Mouse (Mus musculus): ENCODE results near the gene B230104I21Rik. TPM values are rescaled to one million over a fixed set of nuclear protein-coding genes. Genes with fewer than 3 reads are reported as not detected.

The B230104I21Rik gene
- total RNA-seq, 2 experiments from 2014 or later: not detected

GRCm38 (mm10) chr4:154346731-154347522 lies 11.0 kb downstream of the B230104I21Rik start:
- no peak for DNase-seq (ENCODE audit: low spot score in 2 of 2)

GRCm38 (mm10) chr4:154348197-154348786 lies 12.4 kb downstream of the B230104I21Rik start:
- DNase-seq (ENCODE audit: low spot score in 2 of 2): no peak

- DNase-seq (ENCODE audit: low spot score in 2 of 2): no peak
Observed at GRCm38 (mm10) chr4:154352246-154352645, 16.3 kb downstream of the B230104I21Rik start.

- no peak for DNase-seq (ENCODE audit: low spot score in 2 of 2)
Observed at GRCm38 (mm10) chr4:154355408-154355807, 19.5 kb downstream of the B230104I21Rik start.

- no peak for DNase-seq (ENCODE audit: low spot score in 2 of 2)
Observed at GRCm38 (mm10) chr4:154358370-154358769, 22.4 kb downstream of the B230104I21Rik start.

- DNase-seq (ENCODE audit: low spot score in 2 of 2): no peak
Observed at GRCm38 (mm10) chr4:154358816-154359215, 22.9 kb downstream of the B230104I21Rik start.

- no peak for DNase-seq (ENCODE audit: low spot score in 2 of 2)
Observed at GRCm38 (mm10) chr4:154359762-154360300, 23.9 kb downstream of the B230104I21Rik start.

GRCm38 (mm10) chr4:154360441-154360840 lies 24.5 kb downstream of the B230104I21Rik start:
- no peak for DNase-seq (ENCODE audit: low spot score in 2 of 2)

GRCm38 (mm10) chr4:154360850-154361249 lies 24.9 kb downstream of the B230104I21Rik start:
- no peak for DNase-seq (ENCODE audit: low spot score in 2 of 2)

DNA sequence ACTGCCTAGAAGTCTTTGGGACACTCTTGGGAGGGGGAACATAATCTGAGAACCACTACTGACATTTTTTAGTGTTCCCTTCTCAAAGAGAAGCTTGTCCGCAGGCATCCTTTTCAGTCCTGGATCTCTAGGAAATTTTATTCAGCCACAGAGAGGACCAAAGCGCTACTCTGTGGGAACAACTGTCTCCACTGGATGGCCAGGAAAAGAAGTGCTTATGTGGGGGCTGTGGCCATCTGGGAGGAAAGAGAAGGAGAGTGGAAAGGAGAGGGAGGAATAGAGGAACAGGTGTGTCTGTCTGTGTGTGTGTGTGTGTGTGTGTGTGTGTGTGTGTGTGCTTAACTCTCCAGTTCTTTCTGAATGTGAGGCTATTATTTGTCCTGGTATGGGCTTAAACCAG lies 28.8 kb downstream of the B230104I21Rik start:
- no peak for DNase-seq (ENCODE audit: low spot score in 2 of 2)

- DNase-seq (ENCODE audit: low spot score in 2 of 2): no peak
Observed at GRCm38 (mm10) chr4:154366836-154367235, 30.9 kb downstream of the B230104I21Rik start.

DNA sequence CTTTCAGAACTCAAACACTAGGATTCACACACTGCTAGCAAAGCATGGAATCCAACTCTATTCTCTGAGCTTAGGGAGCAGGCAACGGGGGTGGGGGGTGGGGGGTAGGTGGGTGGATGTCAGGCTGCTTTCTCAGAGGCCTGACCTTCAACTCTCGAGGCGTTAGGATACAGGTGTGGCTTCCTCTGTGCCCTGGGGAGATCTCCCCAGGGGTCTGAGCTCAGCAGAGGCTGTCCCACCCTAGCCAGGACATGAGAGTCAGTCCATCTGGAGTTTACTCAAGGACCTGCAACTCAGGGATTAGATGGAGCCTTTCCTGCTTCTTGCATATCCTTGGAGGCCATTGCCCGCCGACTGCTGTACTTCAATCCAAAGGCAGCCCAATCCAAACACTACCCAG lies 33.2 kb downstream of the B230104I21Rik start:
- no peak for DNase-seq (ENCODE audit: low spot score in 2 of 2)

DNA sequence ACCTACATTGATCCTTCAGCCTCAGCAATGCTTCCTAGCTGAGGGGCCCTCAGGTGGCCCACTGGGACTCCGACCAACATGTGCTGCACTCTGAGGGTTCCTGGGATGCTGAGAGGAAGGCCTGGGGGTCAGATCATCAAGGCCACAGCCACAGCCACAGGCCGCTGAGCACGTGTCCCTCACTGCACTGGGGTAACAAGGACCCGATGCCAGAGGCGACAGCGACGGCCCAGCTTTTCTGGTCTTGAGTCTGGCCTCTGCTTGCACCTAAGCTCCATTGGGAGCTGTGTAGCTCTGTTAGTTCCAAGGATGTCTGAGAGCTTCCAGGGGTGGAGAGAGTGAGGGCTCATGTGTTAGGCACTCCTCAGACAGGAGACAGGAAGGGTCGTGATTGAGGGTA lies 34.9 kb downstream of the B230104I21Rik start:
- no peak for DNase-seq (ENCODE audit: low spot score in 2 of 2)

- no peak for DNase-seq (ENCODE audit: low spot score in 2 of 2)
Observed at GRCm38 (mm10) chr4:154371542-154372247, 35.8 kb downstream of the B230104I21Rik start.

GRCm38 (mm10) chr4:154375939-154376625 lies 40.2 kb downstream of the B230104I21Rik start:
- no peak for DNase-seq (ENCODE audit: low spot score in 2 of 2)

DNA sequence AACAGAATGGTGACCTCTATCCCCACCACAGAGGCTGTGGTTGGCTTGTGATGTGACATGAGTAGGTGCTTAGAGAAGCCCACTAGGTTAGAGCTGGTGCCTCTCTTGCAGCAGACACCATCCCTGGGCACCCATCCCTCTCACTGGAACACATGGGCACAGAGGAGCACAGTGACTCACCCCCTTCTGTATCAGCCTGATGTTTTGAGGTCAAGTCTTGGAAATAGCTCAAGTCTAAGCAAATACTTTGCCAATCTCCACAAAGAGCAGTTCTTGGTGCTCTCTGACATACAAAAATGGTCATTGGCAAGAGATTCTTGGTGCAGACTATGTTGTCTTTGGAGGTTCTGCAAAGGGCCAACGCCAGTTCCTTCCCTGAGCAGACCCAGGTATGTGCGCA lies 42.9 kb downstream of the B230104I21Rik start:
- no peak for DNase-seq (ENCODE audit: low spot score in 2 of 2)

GRCm38 (mm10) chr4:154385208-154385607 lies 49.3 kb downstream of the B230104I21Rik start:
- DNase-seq (ENCODE audit: low spot score in 2 of 2): no peak

DNA sequence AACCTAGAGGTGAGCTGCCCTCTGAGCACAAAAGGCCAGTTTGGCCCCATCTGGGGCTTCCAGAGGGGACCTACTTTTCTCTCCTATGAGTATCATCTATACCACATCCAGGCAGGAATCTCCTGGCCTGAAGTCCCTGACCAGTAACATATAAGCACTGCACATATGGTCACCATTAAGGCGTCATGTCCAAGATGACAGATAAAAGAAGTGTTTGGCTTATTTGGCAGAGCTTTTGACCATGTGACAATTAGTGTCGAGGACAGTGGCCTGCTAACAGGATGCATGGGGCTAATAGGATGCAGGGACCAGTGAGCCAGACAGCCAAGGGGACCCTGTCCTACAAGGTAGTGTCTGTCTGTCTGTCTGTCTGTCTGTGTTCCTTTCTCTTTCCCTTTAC lies 50.0 kb downstream of the B230104I21Rik start:
- DNase-seq (ENCODE audit: low spot score in 2 of 2): no peak

DNA sequence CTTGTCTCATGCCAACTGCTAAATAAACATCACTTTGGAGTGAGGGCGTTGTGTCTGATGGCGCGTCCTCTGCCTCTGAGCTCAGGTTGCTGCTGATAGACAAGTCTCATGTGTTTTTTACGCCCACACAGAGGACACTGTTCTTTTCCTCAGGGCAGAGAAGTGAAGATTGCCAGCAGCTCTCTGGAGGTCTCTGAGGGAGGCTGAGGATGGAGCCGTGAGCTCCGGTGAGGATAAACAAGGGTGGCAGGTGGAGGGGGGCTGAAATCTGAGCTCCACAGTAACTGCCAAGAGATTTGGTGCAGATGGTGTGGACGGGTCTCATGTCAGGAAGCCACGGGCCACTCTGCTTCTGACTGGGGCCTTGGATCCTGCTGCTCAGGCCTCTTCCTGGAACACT lies 50.9 kb downstream of the B230104I21Rik start:
- DNase-seq (ENCODE audit: low spot score in 2 of 2): no peak

DNA sequence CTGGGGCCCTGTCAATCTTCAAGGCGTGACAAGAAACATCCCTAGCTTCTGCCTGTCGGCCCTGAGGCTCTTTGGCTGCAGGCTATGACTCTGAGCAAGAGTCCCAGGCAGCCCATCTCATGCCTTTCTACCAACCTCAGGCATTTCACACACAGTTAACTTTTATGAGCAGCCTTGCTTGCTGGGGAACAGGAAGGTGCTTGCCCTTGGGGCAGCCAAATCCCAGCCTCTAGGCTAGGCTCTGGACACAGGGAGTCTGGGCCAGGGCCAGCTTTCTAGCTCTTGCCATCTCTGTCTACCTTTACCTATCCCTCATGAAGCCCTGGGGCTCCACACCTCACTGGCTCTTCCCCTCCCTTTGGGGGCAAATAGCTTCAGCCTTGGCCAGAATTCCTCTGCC lies 53.7 kb downstream of the B230104I21Rik start:
- no peak for DNase-seq (ENCODE audit: low spot score in 2 of 2)
